Mouse (Mus musculus): Measurements from ENCODE around the gene Stat5b. TPM values are rescaled to one million over a fixed set of nuclear protein-coding genes. Genes with fewer than 3 reads are reported as not detected.

The Stat5b gene
- 38.3 TPM for polyA plus RNA-seq (2014; fragmentation: Illumina TruSeq; extraction: RNeasy Lipid Tissue Mini Kit (QIAGEN cat#74804); ENCODE audit: low read depth, low replicate concordance)

DNA sequence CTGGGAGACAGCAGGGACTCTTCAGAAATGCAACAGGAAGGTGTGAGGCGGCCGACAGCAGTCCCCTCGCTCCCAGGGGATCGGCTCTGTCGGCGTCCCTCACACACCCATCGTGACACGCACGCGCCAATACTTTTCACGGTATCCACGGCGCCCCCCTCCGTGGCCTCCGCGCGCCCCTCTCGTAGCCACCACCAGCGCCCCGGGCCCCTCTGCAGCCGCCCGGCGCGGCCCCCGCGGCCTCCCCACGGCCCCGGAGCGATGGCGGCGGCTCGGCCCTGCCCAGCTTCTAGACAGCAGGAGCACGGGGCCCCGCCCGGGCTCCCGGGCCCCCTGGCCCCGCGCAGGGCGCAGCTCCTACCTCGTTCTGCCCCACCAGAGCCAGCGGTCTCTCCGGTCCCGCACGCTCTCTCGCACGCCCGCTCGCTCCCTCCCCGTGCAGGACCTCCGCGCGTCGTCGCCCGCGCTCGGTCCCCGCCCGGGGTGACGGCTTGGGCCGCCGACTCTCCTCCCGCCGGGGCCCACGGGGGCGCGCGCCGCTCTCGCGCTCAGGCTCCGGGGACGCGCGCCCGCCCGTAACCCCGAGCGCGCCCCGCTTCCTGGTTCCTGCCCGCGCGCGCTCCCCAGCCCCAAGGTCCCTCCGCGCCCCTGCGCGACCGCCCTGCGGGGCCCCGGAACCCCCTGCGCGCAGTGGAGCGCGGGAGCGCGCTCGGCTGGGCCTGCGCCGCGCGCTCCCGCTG is at the start of gene Stat5b:
Stat5b (minus strand) TSS at position 687 of the 740 bp plus-strand sequence.

DNA sequence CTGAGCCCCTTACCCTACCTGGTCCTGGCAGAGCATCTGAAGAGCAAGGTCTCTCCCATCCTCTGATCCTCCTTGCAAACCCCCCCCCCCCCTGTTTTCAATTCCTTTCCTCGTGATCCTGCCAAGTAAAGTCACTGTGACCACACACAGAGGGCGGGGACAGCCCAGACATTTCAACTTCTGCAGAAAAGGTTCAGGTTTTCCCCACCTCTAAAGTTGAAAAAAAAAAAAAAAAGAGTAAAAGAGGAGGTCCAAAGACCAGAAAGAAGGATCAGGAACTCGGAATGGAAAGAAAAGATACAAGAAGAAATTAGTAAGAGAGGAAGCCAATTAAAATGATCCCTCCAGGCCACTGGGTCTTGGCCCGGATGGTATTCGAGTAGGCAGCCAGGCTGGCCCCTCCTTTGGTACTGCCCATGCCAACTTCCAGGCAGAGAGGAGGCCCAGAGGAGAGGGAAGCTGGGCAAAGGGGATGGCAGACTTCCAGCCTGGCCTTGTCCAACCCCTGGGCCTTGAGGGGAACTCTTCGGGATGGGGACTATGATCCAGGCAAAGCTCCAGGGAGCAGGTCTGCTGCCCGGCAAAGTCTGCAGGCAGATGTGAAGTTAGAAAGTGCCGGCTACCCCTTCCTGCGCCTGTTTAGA is 8.5 kb upstream of the Stat5b start, which contains the start of gene Stat5a:
Stat5a (plus strand) TSS at position 417 of the 644 bp plus-strand sequence.

GRCm38 (mm10) chr11:100770646-100771408 is 79.7 kb downstream of the Stat5b start, which contains the start of gene Ghdc:
Ghdc (minus strand) TSS chr11:100770957.

DNA sequence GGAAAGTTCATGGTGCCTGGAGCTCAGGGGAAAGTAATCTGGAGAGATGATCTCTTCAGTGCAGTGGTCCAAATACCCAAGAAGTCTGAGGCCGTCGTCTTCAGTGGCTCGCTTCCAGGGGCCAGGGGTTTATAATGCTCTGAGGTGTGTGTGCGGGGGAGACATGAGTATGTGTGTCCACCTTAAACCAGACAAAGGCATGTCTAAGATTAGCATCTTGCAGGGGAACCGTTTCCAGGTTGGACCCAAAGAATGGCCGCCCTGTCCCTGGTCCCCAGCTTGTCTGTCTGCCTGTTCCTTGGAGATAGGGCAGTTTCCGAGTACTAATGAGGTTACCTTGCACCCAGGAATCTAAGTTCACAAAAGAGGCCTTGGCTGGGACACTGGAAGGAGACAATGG is 87.7 kb downstream of the Stat5b start, which contains the start of gene Hcrt:
Hcrt (minus strand) TSS at position 101 of the 400 bp plus-strand sequence.

GRCm38 (mm10) chr11:100759611-100760233 is 90.8 kb downstream of the Stat5b start, which contains the start of gene Kcnh4:
Kcnh4 (minus strand) TSS chr11:100759942.

GRCm38 (mm10) chr11:100738066-100738604 is 112.4 kb downstream of the Stat5b start, which contains the start of gene Rab5c:
Rab5c (minus strand) TSS chr11:100738215.

Other genes with a start within 250 kb of the Stat5b start
- 51.3 TPM for gene Nkiras2, start 231.5 kb downstream of the Stat5b start, polyA plus RNA-seq (2014; fragmentation: Illumina TruSeq; extraction: RNeasy Lipid Tissue Mini Kit (QIAGEN cat#74804); ENCODE audit: low read depth, low replicate concordance)
- gene Dnajc7, start 230.6 kb downstream of the Stat5b start, polyA plus RNA-seq (2014; fragmentation: Illumina TruSeq; extraction: RNeasy Lipid Tissue Mini Kit (QIAGEN cat#74804); ENCODE audit: low read depth, low replicate concordance): 153 TPM
- gene Zfp385c, start 158.3 kb downstream of the Stat5b start, polyA plus RNA-seq (2014; fragmentation: Illumina TruSeq; extraction: RNeasy Lipid Tissue Mini Kit (QIAGEN cat#74804); ENCODE audit: low read depth, low replicate concordance): 0.21 TPM
- 2.5 TPM for gene Dhx58, start 146.5 kb downstream of the Stat5b start, polyA plus RNA-seq (2014; fragmentation: Illumina TruSeq; extraction: RNeasy Lipid Tissue Mini Kit (QIAGEN cat#74804); ENCODE audit: low read depth, low replicate concordance)
- gene Kat2a, start 138.3 kb downstream of the Stat5b start, polyA plus RNA-seq (2014; fragmentation: Illumina TruSeq; extraction: RNeasy Lipid Tissue Mini Kit (QIAGEN cat#74804); ENCODE audit: low read depth, low replicate concordance): 16.9 TPM
- gene Hspb9, start 136.9 kb downstream of the Stat5b start, polyA plus RNA-seq (2014; fragmentation: Illumina TruSeq; extraction: RNeasy Lipid Tissue Mini Kit (QIAGEN cat#74804); ENCODE audit: low read depth, low replicate concordance): not detected
- 55.1 TPM for gene Rab5c, start 112.5 kb downstream of the Stat5b start, polyA plus RNA-seq (2014; fragmentation: Illumina TruSeq; extraction: RNeasy Lipid Tissue Mini Kit (QIAGEN cat#74804); ENCODE audit: low read depth, low replicate concordance)
- gene Kcnh4, start 90.8 kb downstream of the Stat5b start, polyA plus RNA-seq (2014; fragmentation: Illumina TruSeq; extraction: RNeasy Lipid Tissue Mini Kit (QIAGEN cat#74804); ENCODE audit: low read depth, low replicate concordance): not detected
- not detected for gene Hcrt, start 87.8 kb downstream of the Stat5b start, polyA plus RNA-seq (2014; fragmentation: Illumina TruSeq; extraction: RNeasy Lipid Tissue Mini Kit (QIAGEN cat#74804); ENCODE audit: low read depth, low replicate concordance)
- gene Ghdc, start 79.8 kb downstream of the Stat5b start, polyA plus RNA-seq (2014; fragmentation: Illumina TruSeq; extraction: RNeasy Lipid Tissue Mini Kit (QIAGEN cat#74804); ENCODE audit: low read depth, low replicate concordance): 14.6 TPM
- gene Stat5a, start 8.6 kb upstream of the Stat5b start, polyA plus RNA-seq (2014; fragmentation: Illumina TruSeq; extraction: RNeasy Lipid Tissue Mini Kit (QIAGEN cat#74804); ENCODE audit: low read depth, low replicate concordance): 22.1 TPM
- 83.2 TPM for gene Stat3, start 88.8 kb upstream of the Stat5b start, polyA plus RNA-seq (2014; fragmentation: Illumina TruSeq; extraction: RNeasy Lipid Tissue Mini Kit (QIAGEN cat#74804); ENCODE audit: low read depth, low replicate concordance)
- gene Cavin1, start 120.2 kb upstream of the Stat5b start, polyA plus RNA-seq (2014; fragmentation: Illumina TruSeq; extraction: RNeasy Lipid Tissue Mini Kit (QIAGEN cat#74804); ENCODE audit: low read depth, low replicate concordance): 133 TPM
- gene Atp6v0a1, start 158.7 kb upstream of the Stat5b start, polyA plus RNA-seq (2014; fragmentation: Illumina TruSeq; extraction: RNeasy Lipid Tissue Mini Kit (QIAGEN cat#74804); ENCODE audit: low read depth, low replicate concordance): 72.1 TPM
- 10.5 TPM for gene Naglu, start 219.3 kb upstream of the Stat5b start, polyA plus RNA-seq (2014; fragmentation: Illumina TruSeq; extraction: RNeasy Lipid Tissue Mini Kit (QIAGEN cat#74804); ENCODE audit: low read depth, low replicate concordance)
- 0.81 TPM for gene Hsd17b1, start 227.7 kb upstream of the Stat5b start, polyA plus RNA-seq (2014; fragmentation: Illumina TruSeq; extraction: RNeasy Lipid Tissue Mini Kit (QIAGEN cat#74804); ENCODE audit: low read depth, low replicate concordance)
- gene Coasy, start 231.8 kb upstream of the Stat5b start, polyA plus RNA-seq (2014; fragmentation: Illumina TruSeq; extraction: RNeasy Lipid Tissue Mini Kit (QIAGEN cat#74804); ENCODE audit: low read depth, low replicate concordance): 18.0 TPM
- gene Mlx, start 236.6 kb upstream of the Stat5b start, polyA plus RNA-seq (2014; fragmentation: Illumina TruSeq; extraction: RNeasy Lipid Tissue Mini Kit (QIAGEN cat#74804); ENCODE audit: low read depth, low replicate concordance): 35.5 TPM
- gene Psmc3ip, start 244.7 kb upstream of the Stat5b start, polyA plus RNA-seq (2014; fragmentation: Illumina TruSeq; extraction: RNeasy Lipid Tissue Mini Kit (QIAGEN cat#74804); ENCODE audit: low read depth, low replicate concordance): 4.0 TPM